Mouse (Mus musculus): Measurements from ENCODE around the gene Cldn17. TPM values are rescaled to one million over a fixed set of nuclear protein-coding genes. Genes with fewer than 3 reads are reported as not detected.

Cldn17 gene
- not detected in 2 replicates for polyA plus RNA-seq (2012; rRNA removed)

- DNase-seq (ENCODE audit: extremely low spot score in 1 of 2, low spot score in 1 of 2): no peak
Observed at GRCm38 (mm10) chr16:88506878-88507277, at the start of gene Cldn17. Gene Cldn17, minus strand, starts transcription at chr16:88506978.

- DNase-seq (ENCODE audit: extremely low spot score in 1 of 2, low spot score in 1 of 2): peak in 1 of 2 experiments; percentile 59
Observed at GRCm38 (mm10) chr16:88542488-88542887, 35.7 kb upstream of the Cldn17 start.

GRCm38 (mm10) chr16:88539841-88540487, 33.2 kb upstream of the Cldn17 start:
- no peak for DNase-seq (ENCODE audit: extremely low spot score in 1 of 2, low spot score in 1 of 2)

GRCm38 (mm10) chr16:88511348-88511747, 4.6 kb upstream of the Cldn17 start:
- DNase-seq (ENCODE audit: extremely low spot score in 1 of 2, low spot score in 1 of 2): no peak

- no peak for DNase-seq (ENCODE audit: extremely low spot score in 1 of 2, low spot score in 1 of 2)
Observed at GRCm38 (mm10) chr16:88508150-88508549, 1.4 kb upstream of the Cldn17 start.

- DNase-seq (ENCODE audit: extremely low spot score in 1 of 2, low spot score in 1 of 2): no peak
Observed at GRCm38 (mm10) chr16:88506338-88506737, 440 bp downstream of the Cldn17 start.

- peak in 1 of 2 experiments; percentile 3 for DNase-seq (ENCODE audit: extremely low spot score in 1 of 2, low spot score in 1 of 2)
Observed at GRCm38 (mm10) chr16:88488096-88488495, 18.7 kb downstream of the Cldn17 start.

GRCm38 (mm10) chr16:88480011-88480774, 26.6 kb downstream of the Cldn17 start:
- DNase-seq (ENCODE audit: extremely low spot score in 1 of 2, low spot score in 1 of 2): no peak

- no peak for DNase-seq (ENCODE audit: extremely low spot score in 1 of 2, low spot score in 1 of 2)
Observed at GRCm38 (mm10) chr16:88463235-88463634, 43.5 kb downstream of the Cldn17 start.

Other genes with a start within 250 kb of the Cldn17 start
- 13.5 and 14.6 TPM in 2 replicates for gene Grik1, start 216.7 kb downstream of the Cldn17 start, polyA plus RNA-seq (2012; rRNA removed)
- gene Cldn8, start 56.2 kb upstream of the Cldn17 start, polyA plus RNA-seq (2012; rRNA removed): 0.06 TPM in 1 of 2 replicates, not detected in the other
- not detected in 2 replicates for gene Krtap24-1, start 105.3 kb upstream of the Cldn17 start, polyA plus RNA-seq (2012; rRNA removed)
- not detected in 2 replicates for gene 2310079G19Rik, start 120.7 kb upstream of the Cldn17 start, polyA plus RNA-seq (2012; rRNA removed)
- gene Krtap26-1, start 140.8 kb upstream of the Cldn17 start, polyA plus RNA-seq (2012; rRNA removed): not detected in 2 replicates
- not detected in 2 replicates for gene Krtap27-1, start 164.7 kb upstream of the Cldn17 start, polyA plus RNA-seq (2012; rRNA removed)
- gene 2310061N02Rik, start 201.0 kb upstream of the Cldn17 start, polyA plus RNA-seq (2012; rRNA removed): not detected in 2 replicates
- not detected in 2 replicates for gene Krtap13-1, start 221.9 kb upstream of the Cldn17 start, polyA plus RNA-seq (2012; rRNA removed)
- not detected in 2 replicates for gene Krtap13, start 244.7 kb upstream of the Cldn17 start, polyA plus RNA-seq (2012; rRNA removed)

All from frontal cortex, adult 2 months (tissue).